Mouse (Mus musculus) bone marrow, adult 2 months (tissue): ENCODE data around the gene Eif4g3.

Experiments used
- CTCF ChIP-seq: fragments of 200-500 bp; IDR thresholded peaks from 2 replicates; pipeline ENCODE4 v1.5.1; 2011; ENCODE audit warnings: low read length, control low read depth; ENCODE audit not compliant: control insufficient read depth, insufficient read depth
- POLR2A ChIP-seq: fragments of 200-500 bp; IDR thresholded peaks from 2 replicates; pipeline ENCODE4 v1.6.1; 2011; ENCODE audit warnings: low read depth, mild to moderate bottlenecking, control low read depth, low read length, borderline replicate concordance; ENCODE audit not compliant: control insufficient read depth

- TF ChIP-seq CTCF (no peak), POLR2A (no peak)
Measured at GRCm38 (mm10) chr4:138217951-138218685, 225.3 kb downstream of the Eif4g3 start.
